Mouse (Mus musculus): Measurements from ENCODE around the gene Hist1h3b.
"Not testable (repeated sequence)": the region's sequence is repeated elsewhere in the genome, so short reads cannot be mapped to it uniquely, and the experiment has no call there.

Hist1h3b gene

DNA sequence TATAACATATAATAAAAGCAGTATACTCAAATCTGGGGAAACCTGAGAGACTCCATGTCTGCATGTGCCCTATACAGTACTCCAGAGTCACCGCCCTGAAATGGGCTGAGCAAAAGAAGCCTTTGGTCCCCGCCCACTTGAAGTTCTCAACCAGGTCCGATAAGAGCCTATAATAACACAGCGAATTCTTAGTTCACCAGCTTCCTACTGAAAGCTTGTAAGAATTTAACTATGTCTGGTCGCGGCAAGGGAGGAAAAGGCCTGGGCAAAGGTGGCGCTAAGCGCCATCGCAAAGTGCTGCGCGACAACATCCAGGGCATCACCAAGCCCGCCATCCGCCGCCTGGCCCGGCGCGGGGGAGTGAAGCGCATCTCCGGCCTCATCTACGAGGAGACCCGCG, 4.7 kb downstream of the Hist1h3b start, which contains the start of gene Hist1h4b:
Gene Hist1h4b, plus strand, starts transcription at position 224 of the 400 bp plus-strand sequence.
- peak; percentile 78 to 86 for DNase-seq

DNA sequence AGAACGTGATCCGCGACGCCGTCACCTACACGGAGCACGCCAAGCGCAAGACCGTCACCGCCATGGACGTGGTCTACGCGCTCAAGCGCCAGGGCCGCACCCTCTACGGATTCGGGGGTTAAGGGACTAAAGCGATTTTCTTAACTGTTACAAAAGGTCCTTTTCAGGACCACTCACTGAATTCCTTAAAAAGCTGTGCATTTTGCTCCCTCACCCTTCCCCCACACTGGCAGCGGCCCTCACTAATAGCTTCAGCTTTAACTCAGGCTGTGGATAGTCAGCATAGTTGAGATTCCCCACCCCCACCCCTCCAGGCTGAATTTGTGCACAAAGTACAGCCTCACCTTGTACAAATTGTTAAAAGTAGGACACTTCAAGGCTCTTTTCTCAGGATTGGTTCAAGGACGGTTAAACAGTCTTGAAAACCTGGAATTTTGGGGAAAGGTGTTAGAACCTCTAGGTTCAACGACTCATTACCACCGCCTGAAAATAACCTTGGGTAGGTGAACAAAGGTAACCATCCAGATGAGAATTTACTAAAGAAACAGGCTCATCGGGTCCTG, 5.2 kb downstream of the Hist1h3b start:
- DNase-seq = no peak

DNA sequence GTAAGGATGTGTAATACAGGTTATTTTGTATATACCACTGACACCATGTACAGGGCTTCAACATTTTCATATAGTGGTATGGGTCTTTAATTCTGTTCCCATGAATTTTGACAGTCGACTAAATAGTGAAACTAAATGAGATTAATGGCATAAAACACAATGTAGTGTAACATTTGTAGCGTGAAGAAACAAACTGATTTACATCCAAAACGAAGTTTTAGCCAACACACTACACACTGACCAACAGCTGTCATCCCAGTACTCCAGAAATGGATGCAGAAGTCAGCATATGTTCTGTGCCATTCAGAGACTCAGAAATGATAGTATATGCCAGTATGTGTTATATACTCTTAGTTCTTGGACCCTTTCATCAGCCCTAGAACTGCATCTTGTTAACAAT, 5.9 kb downstream of the Hist1h3b start:
- no peak for DNase-seq

DNA sequence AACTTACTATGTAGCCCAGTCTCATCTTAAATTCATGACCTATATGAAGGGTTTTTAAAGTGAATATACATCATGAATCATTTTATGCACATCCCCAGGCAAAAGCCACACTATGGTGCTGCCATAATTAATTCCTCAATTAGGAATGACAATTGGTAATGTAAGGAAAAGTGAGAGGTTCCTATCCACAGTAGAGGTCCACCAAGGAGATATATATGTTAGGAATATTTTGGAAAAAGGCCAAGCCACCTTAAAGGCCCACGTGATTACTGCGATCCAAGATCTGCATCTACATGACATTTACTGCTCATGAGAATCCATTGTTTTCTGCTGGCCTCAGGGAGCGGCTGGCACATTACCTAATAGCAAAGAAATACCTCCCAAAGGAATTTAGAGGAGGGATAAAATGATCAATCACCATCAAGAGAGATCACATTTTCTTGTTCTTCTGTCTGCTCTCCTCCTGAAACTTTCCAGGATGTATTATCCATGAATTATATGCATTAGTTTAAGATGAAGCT, 7.2 kb downstream of the Hist1h3b start:
- no peak for DNase-seq

DNA sequence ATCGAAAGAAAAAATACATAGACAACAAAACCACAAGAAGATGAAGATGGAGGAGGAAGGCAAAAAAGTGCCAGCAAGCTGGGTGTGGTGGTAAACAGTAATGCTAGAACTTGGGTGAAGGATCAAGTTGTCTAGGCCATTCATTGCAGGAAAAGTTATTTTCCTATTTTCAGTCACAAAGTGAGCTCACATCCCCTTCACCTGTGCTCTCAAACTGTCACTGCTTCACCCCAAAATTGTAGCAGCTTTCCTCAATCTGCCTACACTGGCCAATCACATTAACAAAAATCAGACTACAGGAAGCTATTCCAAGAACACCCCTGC, 7.8 kb downstream of the Hist1h3b start:
- no peak for DNase-seq

DNA sequence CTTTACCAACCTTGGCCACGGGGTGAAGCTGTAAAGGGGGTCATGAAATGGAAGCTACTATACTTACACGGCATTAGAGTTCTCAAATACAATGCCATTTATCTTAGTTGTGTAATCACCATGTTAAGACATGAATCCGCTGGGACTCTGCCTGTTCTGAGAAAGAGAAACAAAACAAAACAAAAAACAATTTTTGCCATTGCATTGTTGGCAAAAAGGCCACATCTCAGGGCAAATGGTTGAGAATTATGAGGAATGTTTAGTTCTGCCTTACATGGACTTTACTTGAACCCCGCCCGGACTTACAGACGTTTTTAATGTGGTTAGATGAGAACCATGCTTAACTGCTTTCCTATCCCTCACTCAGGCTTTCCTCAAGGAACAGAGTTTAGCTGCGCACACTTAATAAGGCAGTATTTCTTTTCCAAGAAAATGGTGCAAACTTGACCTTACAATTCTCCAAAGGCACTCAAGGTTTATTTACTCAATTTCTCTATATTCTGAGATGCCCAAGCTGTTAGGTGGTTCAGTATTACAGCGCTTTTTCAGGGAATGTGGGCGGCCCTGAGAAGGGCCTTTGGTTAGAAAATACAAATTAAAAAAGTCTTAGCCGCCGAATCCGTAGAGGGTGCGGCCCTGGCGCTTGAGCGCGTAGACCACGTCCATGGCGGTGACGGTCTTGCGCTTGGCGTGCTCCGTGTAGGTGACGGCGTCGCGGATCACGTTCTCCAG, 8.3 kb downstream of the Hist1h3b start:
- peak in 1 of 2 experiments; percentile 33 for DNase-seq

DNA sequence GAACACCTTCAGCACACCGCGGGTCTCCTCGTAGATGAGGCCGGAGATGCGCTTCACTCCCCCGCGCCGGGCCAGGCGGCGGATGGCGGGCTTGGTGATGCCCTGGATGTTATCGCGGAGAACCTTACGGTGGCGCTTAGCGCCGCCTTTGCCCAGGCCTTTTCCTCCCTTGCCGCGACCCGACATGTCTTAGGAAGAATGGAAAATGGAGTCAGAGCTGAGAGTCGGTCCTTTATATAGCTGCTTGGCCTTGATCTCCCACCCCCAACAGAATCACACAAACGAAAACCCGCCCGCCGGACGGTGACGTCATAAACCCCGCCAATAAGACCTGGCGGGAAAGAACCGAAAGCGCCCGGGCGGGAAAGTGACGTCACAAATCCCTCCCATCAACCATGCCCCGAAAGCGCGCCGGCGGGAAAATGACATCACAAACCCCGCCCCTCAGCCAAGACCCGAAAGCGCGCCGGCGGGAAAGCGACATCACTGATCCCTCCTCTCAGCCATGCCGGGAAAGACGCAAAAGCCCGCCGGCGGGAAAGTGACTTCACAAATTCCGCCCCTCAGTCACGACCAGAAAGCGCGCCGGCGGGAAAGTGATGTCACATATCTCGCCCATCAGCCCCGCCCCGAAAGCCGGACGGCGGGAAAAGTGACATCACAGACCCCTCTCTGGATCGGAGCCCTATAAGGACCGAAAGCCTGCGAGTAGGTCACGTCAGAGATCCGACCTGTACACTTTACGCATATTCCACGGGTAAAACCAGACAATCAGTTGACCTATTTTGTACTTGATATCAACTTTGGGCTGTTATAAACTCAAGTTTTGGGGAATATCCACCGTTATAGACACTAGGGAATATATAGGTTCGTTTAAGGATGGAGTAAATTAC, 9.2 kb downstream of the Hist1h3b start, which contains the start of gene Hist1h4a:
Gene Hist1h4a, minus strand, starts transcription at position 259 of the 893 bp plus-strand sequence.
- DNase-seq = peak; percentile 97 to 98

DNA sequence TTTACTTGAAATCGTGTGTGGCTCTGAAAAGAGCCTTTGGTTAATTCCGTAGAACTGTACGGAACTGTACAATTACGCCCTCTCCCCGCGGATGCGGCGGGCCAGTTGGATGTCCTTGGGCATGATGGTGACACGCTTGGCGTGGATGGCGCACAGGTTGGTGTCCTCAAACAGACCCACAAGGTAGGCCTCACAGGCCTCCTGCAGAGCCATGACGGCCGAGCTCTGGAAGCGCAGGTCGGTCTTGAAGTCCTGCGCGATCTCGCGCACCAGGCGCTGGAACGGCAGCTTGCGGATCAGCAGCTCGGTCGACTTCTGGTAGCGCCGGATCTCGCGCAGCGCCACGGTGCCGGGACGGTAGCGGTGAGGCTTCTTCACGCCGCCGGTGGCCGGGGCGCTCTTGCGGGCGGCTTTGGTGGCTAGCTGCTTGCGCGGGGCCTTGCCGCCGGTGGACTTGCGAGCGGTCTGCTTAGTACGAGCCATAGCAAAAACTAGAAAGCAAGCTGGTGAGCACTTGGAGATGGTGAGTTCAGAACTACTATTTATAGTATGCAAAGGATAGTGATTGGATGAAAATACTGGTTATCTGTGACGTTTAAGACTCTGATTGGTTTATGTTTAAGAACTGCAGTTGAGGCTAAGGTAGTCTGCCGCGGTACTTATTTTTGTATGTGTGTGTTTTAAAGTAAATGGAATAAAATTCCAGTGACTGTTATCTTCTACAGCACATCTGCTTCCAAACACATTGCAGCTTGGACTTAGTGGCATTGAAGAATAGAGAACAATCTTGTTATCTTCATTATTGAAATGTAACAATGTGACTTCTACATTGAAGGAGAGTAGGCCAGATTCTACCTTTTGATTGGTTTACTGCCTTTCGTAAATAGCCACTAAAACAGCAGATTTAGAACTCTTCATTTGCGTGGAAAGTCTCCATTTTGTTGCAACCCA, 10.1 kb downstream of the Hist1h3b start, which contains the start of gene Hist1h3a:
Gene Hist1h3a, minus strand, starts transcription at position 516 of the 951 bp plus-strand sequence.
- peak; percentile 59 to 71 for DNase-seq

DNA sequence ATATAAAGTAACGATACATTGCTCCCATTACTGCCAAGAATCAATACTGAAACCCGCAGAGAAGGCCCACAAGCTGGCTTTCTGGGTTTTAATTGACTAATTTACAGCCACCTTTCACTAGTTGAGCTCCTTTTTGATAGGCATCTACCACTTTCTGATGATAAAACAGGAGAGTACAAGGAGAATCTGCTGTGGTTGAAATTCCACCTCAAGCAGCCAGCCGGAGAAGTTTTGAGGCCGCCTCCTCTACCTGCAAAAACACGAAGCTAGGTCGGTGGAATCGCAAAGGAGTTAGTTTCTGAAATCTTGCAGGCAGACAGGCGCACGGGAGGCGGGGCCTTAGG, 11.1 kb downstream of the Hist1h3b start:
- DNase-seq = peak in 1 of 2 experiments; percentile 70

DNA sequence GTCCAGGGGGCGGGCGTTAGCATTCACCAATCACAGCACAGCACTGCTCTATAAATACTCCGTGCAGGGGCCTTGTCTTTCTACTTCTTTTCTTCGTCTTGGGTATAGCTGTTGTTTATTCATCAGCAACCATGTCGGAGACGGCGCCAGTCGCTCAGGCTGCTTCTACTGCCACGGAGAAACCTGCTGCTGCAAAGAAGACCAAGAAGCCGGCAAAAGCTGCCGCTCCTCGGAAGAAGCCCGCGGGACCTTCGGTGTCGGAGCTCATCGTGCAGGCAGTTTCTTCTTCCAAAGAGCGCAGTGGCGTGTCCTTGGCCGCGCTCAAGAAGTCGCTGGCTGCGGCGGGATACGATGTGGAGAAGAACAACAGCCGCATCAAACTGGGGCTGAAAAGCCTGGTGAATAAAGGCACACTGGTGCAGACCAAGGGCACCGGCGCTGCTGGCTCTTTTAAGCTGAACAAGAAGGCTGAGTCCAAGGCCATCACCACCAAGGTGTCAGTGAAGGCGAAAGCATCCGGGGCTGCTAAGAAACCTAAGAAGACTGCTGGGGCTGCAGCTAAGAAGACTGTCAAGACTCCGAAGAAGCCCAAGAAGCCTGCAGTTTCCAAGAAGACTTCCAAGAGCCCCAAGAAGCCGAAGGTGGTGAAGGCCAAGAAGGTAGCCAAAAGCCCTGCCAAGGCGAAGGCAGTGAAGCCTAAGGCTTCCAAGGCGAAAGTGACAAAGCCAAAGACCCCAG, 11.7 kb downstream of the Hist1h3b start, which contains the start of gene Hist1h1a:
Gene Hist1h1a, plus strand, starts transcription at position 81 of the 738 bp plus-strand sequence.
- peak in 1 of 2 experiments; percentile 77 for DNase-seq

DNA sequence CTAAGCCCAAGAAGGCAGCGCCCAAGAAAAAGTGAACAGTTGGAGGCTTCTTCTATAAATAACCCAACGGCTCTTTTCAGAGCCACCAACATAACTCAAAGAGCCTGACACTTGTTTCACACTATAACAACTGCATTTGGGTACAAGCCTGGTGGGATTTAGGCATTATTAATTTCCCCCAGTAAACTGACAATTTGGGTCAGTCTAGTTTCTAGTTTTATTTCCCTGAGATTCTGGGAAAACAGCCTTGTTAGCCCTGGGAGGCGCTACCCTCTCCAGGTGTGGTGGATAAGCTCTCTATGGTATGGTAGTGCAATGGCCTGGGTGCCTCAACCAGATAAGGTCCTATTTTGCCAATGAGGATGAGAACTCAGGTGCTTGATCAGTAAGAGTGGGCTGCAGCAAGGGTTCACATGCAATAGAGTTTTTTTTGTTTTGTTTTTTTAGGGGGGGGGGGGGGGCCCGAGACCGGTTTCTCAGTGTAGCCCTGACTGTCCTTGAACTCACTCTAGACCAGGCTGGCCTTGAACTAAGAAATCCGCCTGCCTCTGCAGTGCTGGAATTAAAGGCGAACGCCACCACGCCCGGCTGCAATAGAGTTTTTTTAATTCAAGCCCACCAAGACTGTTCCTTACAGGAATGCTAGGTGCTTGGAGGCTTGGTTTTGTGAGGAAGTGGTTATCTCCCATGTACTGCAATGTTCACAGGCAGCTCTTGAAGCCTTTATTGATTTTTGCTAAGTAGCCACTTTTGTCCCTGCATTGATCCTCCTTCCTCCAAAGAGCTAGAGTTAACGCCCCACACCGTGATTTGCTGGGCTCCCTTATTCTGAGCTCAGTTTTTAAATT, 12.5 kb downstream of the Hist1h3b start:
- no peak for DNase-seq

DNA sequence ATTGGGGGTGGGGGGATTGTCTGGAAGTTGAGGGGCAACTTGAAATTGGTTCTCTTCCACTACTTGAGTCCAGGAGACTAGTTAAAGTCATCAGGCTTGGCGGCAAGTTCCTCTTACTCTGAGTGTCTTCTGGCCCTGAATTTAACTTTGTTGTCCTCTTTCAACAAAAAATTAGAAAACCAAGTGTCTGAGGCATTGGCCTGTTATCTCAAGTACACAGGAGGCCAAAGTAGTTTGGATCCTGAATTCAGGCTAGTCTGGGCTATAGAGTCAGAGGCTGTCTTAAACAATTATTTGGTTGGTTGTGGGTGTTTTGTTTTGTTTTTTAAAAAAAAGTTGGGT, 13.1 kb downstream of the Hist1h3b start:
- DNase-seq = no peak

DNA sequence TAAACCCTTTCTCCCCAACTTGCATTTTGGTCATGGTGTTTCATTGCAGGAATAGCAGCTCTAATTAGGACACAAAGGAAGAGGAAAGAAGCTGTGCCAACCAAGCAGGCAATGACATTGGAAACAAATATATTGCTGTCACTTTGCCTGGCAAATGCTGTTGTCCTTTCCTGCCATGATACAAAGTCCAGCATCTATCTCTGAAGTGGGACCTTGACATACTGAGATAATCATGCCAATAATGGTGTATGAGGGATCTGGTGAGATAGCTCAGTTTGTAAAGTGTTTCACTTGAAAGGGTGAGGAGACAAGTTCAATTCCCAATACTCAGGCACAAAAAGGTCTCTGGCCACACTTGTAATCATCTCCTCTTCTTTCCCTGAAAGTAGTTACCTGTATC, 14.7 kb downstream of the Hist1h3b start:
- DNase-seq = no peak

DNA sequence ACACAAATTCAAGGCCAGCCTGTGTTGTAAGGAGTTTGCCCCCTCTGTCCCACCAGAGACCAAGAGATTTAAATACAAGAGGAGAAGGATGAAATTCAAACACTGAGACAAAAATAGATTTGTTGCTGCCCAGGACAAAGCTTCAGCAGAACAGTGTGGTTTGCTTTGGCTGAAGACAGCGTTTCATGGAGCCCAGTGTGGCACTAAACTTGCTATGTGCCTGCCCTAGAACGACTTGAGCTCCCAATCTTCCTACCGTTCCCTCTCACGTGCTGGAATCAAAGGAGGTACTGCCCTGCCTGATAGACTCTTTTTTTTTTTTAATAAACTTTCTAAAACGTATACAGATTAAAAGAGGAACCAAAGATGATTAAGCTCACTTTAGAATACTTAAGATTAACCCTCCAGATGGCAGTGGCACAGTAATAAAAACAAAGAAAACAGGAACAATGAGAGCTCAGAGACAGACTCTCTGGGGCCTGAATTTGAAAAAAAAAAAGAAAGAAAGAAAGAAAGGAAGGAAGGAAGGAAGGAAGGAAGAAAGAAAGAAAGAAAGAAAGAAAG, 16.8 kb downstream of the Hist1h3b start:
- no peak for DNase-seq

DNA sequence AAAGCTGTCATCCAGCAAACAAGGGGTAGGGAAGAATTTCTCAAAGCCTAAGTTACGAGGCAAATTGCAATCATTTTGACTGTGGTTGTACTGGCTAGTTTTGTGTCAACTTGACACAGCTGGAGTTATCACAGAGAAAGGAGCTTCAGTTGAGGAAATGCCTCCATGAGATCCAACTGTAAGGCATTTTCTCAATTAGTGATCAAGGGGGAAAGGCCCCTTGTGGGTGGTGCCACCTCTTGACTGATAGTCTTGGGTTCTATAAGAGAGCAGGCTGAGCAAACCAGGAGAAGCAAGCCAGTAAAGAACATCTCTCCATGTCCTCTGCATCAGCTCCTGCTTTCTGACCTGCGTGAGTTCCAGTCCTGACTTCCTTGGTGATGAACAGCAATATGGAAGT, 17.5 kb downstream of the Hist1h3b start, which contains the start of gene Trim38:
Gene Trim38, plus strand, starts transcription at position 301 of the 400 bp plus-strand sequence.
- DNase-seq = not testable (repeated sequence)

DNA sequence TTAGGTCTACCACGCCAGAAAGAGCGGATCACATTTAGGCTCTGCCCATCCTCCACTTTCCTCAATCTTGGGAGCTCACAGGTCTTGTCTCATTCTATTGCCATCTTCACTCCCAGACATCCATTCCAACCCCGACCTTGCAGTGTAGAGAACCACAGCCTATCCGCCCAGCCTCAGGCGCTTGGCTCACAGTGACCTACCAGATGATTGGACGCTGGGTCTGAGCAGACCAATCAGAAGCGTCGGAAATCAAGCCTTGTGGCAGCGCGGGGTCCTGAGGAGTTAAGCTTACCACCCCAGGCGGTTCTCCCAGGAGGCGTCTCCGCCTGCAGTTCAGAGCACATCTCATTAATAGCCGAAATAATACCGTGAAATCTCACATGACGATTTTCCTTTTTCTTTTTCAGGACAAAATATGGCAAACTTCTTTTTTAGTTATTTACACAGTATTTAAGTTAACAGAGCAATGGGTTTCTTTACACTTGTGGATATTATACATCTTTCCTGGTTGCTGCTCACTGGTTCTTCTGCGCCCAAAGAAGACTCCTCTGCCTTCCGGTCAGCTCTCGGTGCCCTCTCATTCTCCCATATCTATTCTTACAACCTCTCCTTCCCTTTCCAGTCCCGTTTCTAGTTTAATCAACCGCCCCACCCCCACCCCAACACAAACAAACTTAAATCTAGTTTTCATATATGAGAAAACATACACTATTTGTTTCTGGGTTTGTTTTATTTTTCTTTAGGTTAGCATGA, 20.7 kb downstream of the Hist1h3b start:
- DNase-seq = peak in 1 of 2 experiments; percentile 12

DNA sequence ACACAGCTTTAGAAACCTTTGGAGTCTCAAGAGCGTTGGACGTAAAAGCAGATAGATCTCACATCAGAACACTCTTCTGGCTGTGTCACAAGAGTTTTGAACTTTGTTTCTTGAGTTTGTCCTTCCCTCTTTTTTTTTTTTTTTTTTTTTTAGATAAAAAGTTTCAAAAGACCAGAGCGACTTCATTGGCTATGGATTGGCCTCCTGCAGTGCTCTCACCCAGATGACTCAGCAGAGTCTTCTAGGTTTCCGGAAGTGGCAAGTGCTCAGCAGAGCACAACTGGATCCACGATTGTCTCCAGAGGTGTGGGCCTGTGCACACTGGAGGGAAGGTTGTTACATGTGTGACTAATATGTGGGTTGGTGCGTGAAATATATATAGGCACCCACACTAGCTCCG, 26.3 kb downstream of the Hist1h3b start:
- DNase-seq = no peak

DNA sequence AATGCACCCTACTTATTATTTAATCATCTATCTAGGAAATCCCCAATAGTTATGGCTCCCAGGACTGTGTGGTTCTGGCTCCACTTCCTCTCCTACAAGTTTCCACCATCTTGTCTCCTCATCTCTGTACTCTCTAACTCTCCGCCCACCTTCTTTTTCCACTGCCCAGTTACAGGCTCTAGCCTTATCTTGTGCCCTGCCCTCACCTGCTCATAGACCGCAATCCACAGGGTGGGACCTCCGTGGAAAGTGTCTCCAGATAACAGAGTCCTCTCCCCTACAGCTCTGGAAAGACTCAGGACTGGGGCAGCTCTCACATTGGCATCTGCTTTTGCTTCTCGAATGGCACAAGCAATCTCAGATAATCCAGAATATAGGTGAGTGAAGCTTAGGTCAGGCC, 27.0 kb downstream of the Hist1h3b start:
- DNase-seq = no peak

DNA sequence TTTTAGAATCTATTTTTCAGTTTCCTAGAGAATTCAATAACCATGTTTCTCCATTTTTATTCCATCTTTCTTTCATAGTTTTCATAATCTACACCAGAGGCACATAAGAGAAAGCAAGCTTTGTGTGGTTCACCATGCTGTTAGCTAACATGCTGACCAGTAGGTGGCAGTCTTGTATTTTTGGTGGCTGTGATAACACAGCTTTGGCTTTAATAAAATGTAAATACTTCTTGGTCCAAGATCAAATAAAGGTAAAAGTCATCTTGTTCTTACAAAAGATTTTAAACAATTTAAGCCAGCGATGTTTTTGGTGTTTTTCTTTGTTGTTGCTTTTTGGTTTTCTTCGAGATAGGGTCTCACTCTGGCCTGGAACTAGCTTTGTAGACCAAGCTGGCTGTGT, 40.5 kb downstream of the Hist1h3b start:
- peak; percentile 36 to 44 for DNase-seq
